ENCODE assay signal across 13 mouse cellular contexts in genomic region chr11:22936446-22937125, GRCm38 (mm10). TPM values are rescaled to one million over a fixed set of nuclear protein-coding genes. Genes with fewer than 3 reads are reported as not detected.
DNase-seq lines count a peak whose midpoint lies in the region; ATAC-seq and TF ChIP-seq lines count a peak whose summit lies in the region.
"Had no signal": no experiment of that assay in that cellular context is flagged by ENCODE, and none has a peak within 500 bp of the region (broad histone marks: within the 10 kb centered on the region; RNA-seq: fewer than 3 reads in every experiment).

No protein-coding gene starts in this region.

- DNase-seq in layer of hippocampus, adult 18-20 months (ENCODE audit: low spot score in 2 of 2), result peak; percentile 8 to 39
- no peak for DNase-seq in layer of hippocampus, adult 8-10 months (ENCODE audit: low spot score in 2 of 2)
- peak; percentile 98 for DNase-seq in CH12.LX (ENCODE audit: extremely low read depth)
- peak; percentile 14 for DNase-seq in forebrain, postnatal 0 days
- peak; percentile 77 to 84 for DNase-seq in spleen, postnatal 36 days (ENCODE audit: low spot score in 2 of 2)
- DNase-seq in midbrain, embryonic 11.5 days (ENCODE audit: low spot score, missing footprints), result no peak
- DNase-seq in gastrocnemius, postnatal 25 days, result no peak
- no peak for DNase-seq in neural tube, embryonic 10.5 days (ENCODE audit: extremely low spot score, low spot score)
- DNase-seq: adrenal gland, postnatal 10 days; cerebellum, adult 9-10 months; heart, adult 2 months had no signal

- peak overlapping the region; percentile 39; the same call in 1 of the 2 replicates for H3K9ac ChIP-seq in CH12.LX (ENCODE audit: insufficient read depth, low read depth)
- H3K9ac ChIP-seq in forebrain, postnatal 0 days, result no peak overlapping the region
- H3K9ac ChIP-seq in midbrain, embryonic 11.5 days (ENCODE audit: low read length), result no peak overlapping the region
- H3K9ac ChIP-seq: hindbrain, embryonic 12.5 days; neural tube, embryonic 12.5 days had no signal

- H3K27ac ChIP-seq in CH12.LX (ENCODE audit: insufficient read depth, low read depth), result peak overlapping the region; percentile 39; the same call in 1 of the 2 replicates
- 0 out of 2 replicates have a peak overlapping the region, but pooled peaks have one; percentile 15 for H3K27ac ChIP-seq in forebrain, postnatal 0 days (ENCODE audit: low read depth, low read length)
- H3K27ac ChIP-seq in midbrain, embryonic 11.5 days (ENCODE audit: low read depth, low read length), result no peak overlapping the region
- H3K27ac ChIP-seq: heart, adult 2 months; hindbrain, embryonic 12.5 days; neural tube, embryonic 12.5 days had no signal

- no peak for TF ChIP-seq RAD21 in CH12.LX (IDR thresholded peaks at IDR 0.05; ENCODE audit: low read depth, low read length)

- no peak for TF ChIP-seq CTCF in CH12.LX (conservative IDR thresholded peaks at IDR 0.05 in 1 of 2, IDR thresholded peaks at IDR 0.05 in 1 of 2; ENCODE audit: low read depth in 2 of 2, low read length in 2 of 2)
- TF ChIP-seq CTCF in forebrain, postnatal 0 days (IDR thresholded peaks at IDR 0.05; ENCODE audit: low read depth), result no peak

- 53% methylated on average over 5 of the region's 5 CpGs for WGBS in forebrain, postnatal 0 days
- 74% methylated on average over 5 of the region's 5 CpGs for WGBS in midbrain, embryonic 11.5 days

- TF ChIP-seq EP300 in CH12.LX (IDR thresholded peaks at IDR 0.05; ENCODE audit: low read length), result no peak; the same call in 1 of the 2 replicates

- dilution Hi-C loops in CH12.LX (cut with MboI; ENCODE audit: extremely low pct_ligation_motif_present, extremely low pct_unique_long_range_greater_than_20kb, low sequenced_read_pairs), result no loop called here

- ATAC-seq in forebrain, postnatal 0 days, result peak; percentile 94
- ATAC-seq in midbrain, embryonic 11.5 days (ENCODE audit: low FRiP score), result no peak

- in situ Hi-C loops in CH12.LX (cut with MboI; ENCODE audit: low pct_ligation_motif_present, low pct_unique_long_range_greater_than_20kb, low sequenced_read_pairs), result no loop called here

- peak overlapping the region; percentile 65 for H3K4me2 ChIP-seq in CH12.LX (ENCODE audit: insufficient read depth, low read depth, poor library complexity, severe bottlenecking)
- H3K4me2 ChIP-seq in forebrain, postnatal 0 days (ENCODE audit: low read depth), result no peak overlapping the region
- no peak overlapping the region for H3K4me2 ChIP-seq in midbrain, embryonic 11.5 days
- H3K4me2 ChIP-seq: hindbrain, embryonic 12.5 days; neural tube, embryonic 12.5 days had no signal

- H3K36me3 ChIP-seq in CH12.LX (replicated peaks in 1 of 2; ENCODE audit: control insufficient read depth in 1 of 2, insufficient read depth in 1 of 2, low read length in 1 of 2), result peaks cover 0 to 6% of the 10 kb centered on the region in 2 experiments
- no peaks in the 10 kb centered on the region for H3K36me3 ChIP-seq in forebrain, postnatal 0 days (ENCODE audit: insufficient read depth)
- H3K36me3 ChIP-seq in midbrain, embryonic 11.5 days (ENCODE audit: control insufficient read depth, insufficient read depth, low read length), result no peaks in the 10 kb centered on the region
- H3K36me3 ChIP-seq: hindbrain, embryonic 12.5 days; neural tube, embryonic 12.5 days had no signal

- H3K4me1 ChIP-seq in CH12.LX (ENCODE audit: control insufficient read depth in 1 of 2, insufficient read depth in 2 of 2), result peaks cover 19 to 83% of the 10 kb centered on the region in 2 experiments
- H3K4me1 ChIP-seq in forebrain, postnatal 0 days (ENCODE audit: insufficient read depth), result no peaks in the 10 kb centered on the region
- H3K4me1 ChIP-seq in midbrain, embryonic 11.5 days (ENCODE audit: control insufficient read depth, insufficient read depth, low read length), result no peaks in the 10 kb centered on the region

- no peaks in the 10 kb centered on the region for H3K27me3 ChIP-seq in CH12.LX (replicated peaks)
- H3K27me3 ChIP-seq in forebrain, postnatal 0 days (ENCODE audit: insufficient read depth, low read length), result no peaks in the 10 kb centered on the region
- no peaks in the 10 kb centered on the region for H3K27me3 ChIP-seq in midbrain, embryonic 11.5 days (ENCODE audit: control insufficient read depth, insufficient read depth, low read length)
- H3K27me3 ChIP-seq: hindbrain, embryonic 12.5 days; neural tube, embryonic 12.5 days had no signal

- H3K9me3 ChIP-seq in CH12.LX (replicated peaks; ENCODE audit: low read length), result no peaks in the 10 kb centered on the region
- no peaks in the 10 kb centered on the region for H3K9me3 ChIP-seq in forebrain, postnatal 0 days (ENCODE audit: low read length)
- no peaks in the 10 kb centered on the region for H3K9me3 ChIP-seq in midbrain, embryonic 11.5 days (ENCODE audit: control insufficient read depth, low read length)
- H3K9me3 ChIP-seq: hindbrain, embryonic 12.5 days; neural tube, embryonic 12.5 days had no signal

- no peaks in the 10 kb centered on the region for H3K79me2 ChIP-seq in CH12.LX (replicated peaks; ENCODE audit: control insufficient read depth, extremely low read depth, insufficient read depth, poor library complexity, severe bottlenecking)

- no peak overlapping the region for H3K4me3 ChIP-seq in CH12.LX (replicated peaks in 1 of 3; ENCODE audit: low read depth in 2 of 3, low read length in 2 of 3, poor library complexity in 1 of 3)
- H3K4me3 ChIP-seq in forebrain, postnatal 0 days (ENCODE audit: low read depth, low read length), result no peak overlapping the region
- H3K4me3 ChIP-seq in midbrain, embryonic 11.5 days (ENCODE audit: low read depth, low read length), result no peak overlapping the region
- H3K4me3 ChIP-seq: heart, adult 2 months; hindbrain, embryonic 12.5 days; neural tube, embryonic 12.5 days had no signal

- no peak for TF ChIP-seq POLR2A in CH12.LX (IDR thresholded peaks at IDR 0.05; ENCODE audit: low read depth, low read length)

TF ChIP-seq in CH12.LX, 34 proteins besides CTCF, POLR2A, EP300 and RAD21 (continues in another document):
- TF ChIP-seq MAX (IDR thresholded peaks at IDR 0.05; ENCODE audit: low read length), result no peak
- no peak for TF ChIP-seq ZC3H11A (IDR thresholded peaks at IDR 0.05; ENCODE audit: low read depth, low read length)
- no peak for TF ChIP-seq MYC (IDR thresholded peaks at IDR 0.05; ENCODE audit: low read depth, low read length)
- TF ChIP-seq NELFE (IDR thresholded peaks at IDR 0.05; ENCODE audit: low read depth, low read length), result no peak
- TF ChIP-seq USF2 (conservative IDR thresholded peaks at IDR 0.05; ENCODE audit: low read depth, low read length), result no peak
- 0 out of 2 replicates have a peak, but pooled peaks have one; percentile 41 for TF ChIP-seq TBP (conservative IDR thresholded peaks at IDR 0.05; ENCODE audit: low read depth, low read length)
- peak; percentile 28; the same call in 1 of the 2 replicates for TF ChIP-seq HCFC1 (IDR thresholded peaks at IDR 0.05; ENCODE audit: low read depth, low read length)
- TF ChIP-seq BHLHE40 (IDR thresholded peaks at IDR 0.05; ENCODE audit: low read depth, low read length), result peak; percentile 57
- TF ChIP-seq CHD1 (IDR thresholded peaks at IDR 0.05; ENCODE audit: low read depth, low read length), result no peak
- no peak for TF ChIP-seq SMC3 (IDR thresholded peaks at IDR 0.05; ENCODE audit: low read depth, low read length)
- no peak; the same call in none of the 2 replicates for TF ChIP-seq IRF4 (IDR thresholded peaks at IDR 0.05; ENCODE audit: low read depth, low read length)

RNA-seq across cellular contexts. Expression of gene Zrsr1, which starts 35.2 kb away (rescaled TPM):
- 10 to 100 TPM; 71.3 to 72.3 TPM for total RNA-seq in layer of hippocampus, adult 18-20 months (2021)
- 10 to 100 TPM; 57.8 to 76.0 (median 69.8) TPM for total RNA-seq in layer of hippocampus, adult 8-10 months (2022)
- total RNA-seq in CH12.LX (2012; rRNA removed) (4.0 and 4.4 TPM in 2 replicates), CH12.LX (2014; rRNA removed) (4.7 and 4.8 TPM in 2 replicates)
- 9.3 and 12.9 TPM in 2 replicates for polyA plus RNA-seq in CH12.LX (2012; ENCODE audit: insufficient read length, low read depth)
- total RNA-seq in forebrain, postnatal 0 days (2014; rRNA removed), result 14.5 and 17.5 TPM in 2 replicates
- 4.8 and 6.4 TPM in 2 replicates for polyA plus RNA-seq in forebrain, postnatal 0 days (2015; fragmentation: Nextera tagmentation; extraction: Ambion mirVana)
- polyA plus RNA-seq in midbrain, embryonic 11.5 days (2014; fragmentation: Nextera tagmentation; extraction: Ambion mirVana), result 4.3 and 5.3 TPM in 2 replicates
- 10 to 100 TPM; 11.0 to 11.5 TPM for total RNA-seq in gastrocnemius, postnatal 25 days (2021)

RNA-seq across cellular contexts. Expression of gene Gm28048, which starts 45.3 kb away (rescaled TPM):
- total RNA-seq in layer of hippocampus, adult 18-20 months (2021), result 1 to 10 TPM; 8.6 to 9.3 TPM
- total RNA-seq in layer of hippocampus, adult 8-10 months (2022), result 10 to 100 TPM in 2 of 4 experiments, 1 to 10 TPM in 2; 8.8 to 14.8 (median 10.3) TPM
- total RNA-seq in CH12.LX (2012; rRNA removed), result 30.8 and 32.6 TPM in 2 replicates
- 93.3 and 101 TPM in 2 replicates for total RNA-seq in CH12.LX (2014; rRNA removed)
- polyA plus RNA-seq in CH12.LX (2012; ENCODE audit: insufficient read length, low read depth), result 47.3 and 59.5 TPM in 2 replicates
- 0.81 and 2.8 TPM in 2 replicates for total RNA-seq in forebrain, postnatal 0 days (2014; rRNA removed)
- polyA plus RNA-seq in forebrain, postnatal 0 days (2015; fragmentation: Nextera tagmentation; extraction: Ambion mirVana), result 1.3 and 4.2 TPM in 2 replicates
- 5.2 and 5.6 TPM in 2 replicates for polyA plus RNA-seq in midbrain, embryonic 11.5 days (2014; fragmentation: Nextera tagmentation; extraction: Ambion mirVana)
- 1 to 10 TPM; 1.8 to 1.9 TPM for total RNA-seq in gastrocnemius, postnatal 25 days (2021)

RNA-seq across cellular contexts. Expression of gene Commd1, which starts 45.6 kb away (rescaled TPM):
- total RNA-seq in layer of hippocampus, adult 18-20 months (2021), result 10 to 100 TPM; 58.4 to 63.7 TPM
- total RNA-seq in layer of hippocampus, adult 8-10 months (2022), result 10 to 100 TPM; 39.0 to 59.9 (median 56.6) TPM
- 109 and 127 TPM in 2 replicates for total RNA-seq in CH12.LX (2012; rRNA removed)
- total RNA-seq in CH12.LX (2014; rRNA removed), result 163 and 192 TPM in 2 replicates
- polyA plus RNA-seq in CH12.LX (2012; ENCODE audit: insufficient read length, low read depth), result 113 and 137 TPM in 2 replicates
- 44.0 and 64.3 TPM in 2 replicates for total RNA-seq in forebrain, postnatal 0 days (2014; rRNA removed)
- polyA plus RNA-seq in forebrain, postnatal 0 days (2015; fragmentation: Nextera tagmentation; extraction: Ambion mirVana), result 207 and 250 TPM in 2 replicates
- polyA plus RNA-seq in midbrain, embryonic 11.5 days (2014; fragmentation: Nextera tagmentation; extraction: Ambion mirVana), result 432 and 437 TPM in 2 replicates
- 100 to 1,000 TPM in 1 of 2 experiments, 10 to 100 TPM in 1; 95.6 to 108 TPM for total RNA-seq in gastrocnemius, postnatal 25 days (2021)

RNA-seq across cellular contexts. Expression of gene Cct4, which starts 53.7 kb away (rescaled TPM):
- 100 to 1,000 TPM; 115 to 123 TPM for total RNA-seq in layer of hippocampus, adult 18-20 months (2021)
- total RNA-seq in layer of hippocampus, adult 8-10 months (2022), result 100 to 1,000 TPM in 2 of 4 experiments, 10 to 100 TPM in 2; 93.7 to 125 (median 110) TPM
- total RNA-seq in CH12.LX (2012; rRNA removed) (475 and 482 TPM in 2 replicates), CH12.LX (2014; rRNA removed) (874 and 992 TPM in 2 replicates)
- 512 and 569 TPM in 2 replicates for polyA plus RNA-seq in CH12.LX (2012; ENCODE audit: insufficient read length, low read depth)
- 236 and 265 TPM in 2 replicates for total RNA-seq in forebrain, postnatal 0 days (2014; rRNA removed)
- polyA plus RNA-seq in forebrain, postnatal 0 days (2015; fragmentation: Nextera tagmentation; extraction: Ambion mirVana), result 269 and 271 TPM in 2 replicates
- polyA plus RNA-seq in midbrain, embryonic 11.5 days (2014; fragmentation: Nextera tagmentation; extraction: Ambion mirVana), result 448 and 476 TPM in 2 replicates
- 10 to 100 TPM; 88.1 to 96.9 TPM for total RNA-seq in gastrocnemius, postnatal 25 days (2021)

Comparison
In these comparisons a context has a peak if more than half of its experiments do, and no peak if none do; other contexts are left out.
1. DNase-seq: peak in layer of hippocampus, adult 18-20 months (2 of 2), CH12.LX (single experiment), forebrain, postnatal 0 days (single experiment) and spleen, postnatal 36 days (2 of 2); none in layer of hippocampus, adult 8-10 months (0 of 2), midbrain, embryonic 11.5 days (single experiment), gastrocnemius, postnatal 25 days (single experiment) and neural tube, embryonic 10.5 days (single experiment).